Mouse (Mus musculus) kidney, postnatal 0 days (tissue): ENCODE results near the gene As3mt. TPM values are rescaled to one million over a fixed set of nuclear protein-coding genes. Genes with fewer than 3 reads are reported as not detected.
A peak's percentile ranks its signal among the peaks of the same experiment; 100 is the strongest.

ENCODE experiments used
- ATAC-seq: fragments of 200-750 bp; cut with Nextera tagmentation; replicated peaks from 2 replicates; pipeline ENCODE4 v1.8.0; 2017; ENCODE audit warnings: low read depth, moderate number of reproducible peaks, moderate TSS enrichment, moderate library complexity; ENCODE audit not compliant: low FRiP score
- DNase-seq: peaks from one replicate; pipeline ENCODE4 v3.0.0-alpha.2; 2016; ENCODE audit warnings: low spot score
- H3K27ac ChIP-seq: fragments of 300-500 bp; sonication (generic); 2 replicates; pipeline ENCODE4 v1.5.1; 2014; ENCODE audit warnings: mild to moderate bottlenecking
- H3K27me3 ChIP-seq: fragments of 300-500 bp; sonication (generic); 2 replicates; pipeline ENCODE4 v1.6.1; 2014; ENCODE audit warnings: low read length, mixed read lengths; ENCODE audit not compliant: insufficient read depth
- H3K36me3 ChIP-seq: fragments of 300-500 bp; sonication (generic); 2 replicates; pipeline ENCODE4 v1.6.1; 2014; ENCODE audit warnings: low read length, mixed read lengths; ENCODE audit not compliant: insufficient read depth
- H3K4me1 ChIP-seq: fragments of 300-500 bp; sonication (generic); replicated peaks from 2 replicates; pipeline ENCODE4 v1.6.1; 2014; ENCODE audit warnings: antibody characterized with exemption, low read length, mixed read lengths; ENCODE audit not compliant: insufficient read depth
- H3K4me2 ChIP-seq: fragments of 300-500 bp; sonication (generic); 2 replicates; pipeline ENCODE4 v1.6.1; 2014; ENCODE audit warnings: mild to moderate bottlenecking, low read length, moderate library complexity, mixed read lengths
- H3K4me3 ChIP-seq: fragments of 300-500 bp; sonication (generic); replicated peaks from 2 replicates; pipeline ENCODE4 v1.5.1; 2014; ENCODE audit warnings: low read depth, low read length
- H3K9ac ChIP-seq: fragments of 300-500 bp; sonication (generic); 2 replicates; pipeline ENCODE4 v1.6.1; 2014; ENCODE audit warnings: low read depth, low read length
- H3K9me3 ChIP-seq: fragments of 300-500 bp; sonication (generic); replicated peaks from 2 replicates; pipeline ENCODE4 v1.6.1; 2016; ENCODE audit warnings: low read length, inconsistent platforms, mixed read lengths
- CTCF ChIP-seq: IDR thresholded peaks from 2 replicates; pipeline ENCODE4 v1.5.1; 2016; ENCODE audit warnings: antibody characterized with exemption, low read depth, mild to moderate bottlenecking, moderate library complexity
- WGBS: fragments of 180-500 bp; shearing (Covaris S2); extraction: QIAGEN DNeasy Blood & Tissue Kit; methylation state at CpG from one replicate; pipeline ENCODE4 v1.1.7; 2014; 5-methylcytosine and 5-hydroxymethylcytosine counted together
- polyA plus RNA-seq: library from polyadenylated mRNA; unstranded; fragments of >200 nt; fragmentation: Nextera tagmentation; extraction: Ambion mirVana; gene quantifications from 2 replicates; pipeline ENCODE4 v1.2.1, GENCODE M21; 2015

As3mt gene
- 59.4 and 65.0 TPM in 2 replicates for polyA plus RNA-seq

DNA sequence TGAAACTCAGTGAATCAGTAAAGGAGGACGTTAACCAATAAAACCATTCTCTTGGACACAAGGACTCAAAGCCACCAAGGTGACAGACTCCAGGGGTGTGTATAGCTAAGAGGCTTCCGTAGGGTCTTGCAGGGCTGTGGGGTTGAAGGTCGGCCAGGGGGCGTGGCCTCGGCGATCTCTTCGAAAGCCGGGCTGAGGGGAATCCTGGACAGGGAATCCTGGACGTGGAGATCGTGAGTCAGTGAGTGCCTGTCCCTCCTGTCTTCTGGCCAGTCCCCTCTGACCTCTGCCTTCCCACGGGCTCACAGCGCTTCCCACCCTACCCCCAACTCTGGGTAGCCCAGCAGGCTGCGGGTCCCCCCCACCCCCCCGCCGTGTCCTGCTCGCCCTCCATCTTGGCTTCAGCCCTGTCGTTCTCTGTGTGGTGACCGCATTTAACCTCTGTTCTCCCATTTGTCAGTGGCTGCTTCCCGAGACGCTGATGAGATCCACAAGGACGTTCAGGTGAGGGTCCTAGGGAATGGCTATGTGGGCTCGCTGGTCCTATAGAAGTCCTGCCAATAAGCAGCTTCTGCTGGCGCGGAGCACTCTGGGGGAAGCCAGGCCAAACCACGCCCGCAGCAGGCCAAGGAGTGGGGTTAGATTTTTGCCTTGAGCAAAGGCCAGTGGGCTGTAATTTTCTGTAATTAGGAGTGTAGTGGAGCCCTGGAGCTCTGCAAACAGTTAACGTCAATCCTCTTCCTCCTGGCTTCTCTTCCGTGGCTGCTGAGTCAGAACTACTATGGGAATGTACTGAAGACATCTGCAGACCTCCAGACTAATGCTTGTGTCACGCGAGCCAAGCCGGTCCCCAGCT lies at the start of gene As3mt:
As3mt (plus strand) TSS at position 163 of the 856 bp plus-strand sequence.
- Histone ChIP-seq H3K27me3 (no peaks in the 10 kb centered on the region), H3K27ac (peak within 1 kb of the TSS; percentile 70), H3K9ac (peak within 1 kb of the TSS; percentile 65), H3K4me3 (peak within 1 kb of the TSS; percentile 44), H3K36me3 (0 out of 2 replicates have a peak, but pooled peaks cover 6% of the 10 kb centered on the region), H3K4me2 (peak within 1 kb of the TSS; percentile 69), H3K9me3 (no peaks in the 10 kb centered on the region), H3K4me1 (peaks cover 5% of the 10 kb centered on the region; the same call in 1 of the 2 replicates)
- no peak for TF ChIP-seq CTCF
- DNase-seq (peak; percentile 76), ATAC-seq (peak; percentile 91)
- WGBS, result 8% methylated on average over 31 of the region's 31 CpGs

DNA sequence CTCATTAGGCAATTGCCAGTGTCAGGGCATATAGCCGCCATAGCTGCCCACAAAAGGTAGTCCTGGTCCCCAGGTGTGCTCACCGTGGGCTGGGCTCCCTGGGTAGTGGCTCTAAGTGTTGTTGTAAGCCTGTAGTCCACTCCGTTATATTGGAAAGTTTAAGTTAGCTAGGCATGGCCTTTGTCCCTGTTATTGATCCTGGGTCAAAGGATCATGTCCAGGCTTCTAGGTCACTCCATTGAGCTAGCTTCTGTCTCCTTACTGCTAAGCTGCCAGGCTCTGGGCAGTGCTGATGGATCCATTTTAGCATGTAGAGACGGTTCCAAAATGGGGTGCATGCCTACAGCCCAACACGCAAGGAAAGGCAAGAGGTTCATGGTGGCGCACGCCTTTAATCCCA lies 48.9 kb upstream of the As3mt start:
- no peak for TF ChIP-seq CTCF
- Histone ChIP-seq H3K4me3 (no peak overlapping the region), H3K9me3 (no peaks in the 10 kb centered on the region), H3K4me2 (no peak overlapping the region), H3K36me3 (peaks cover 33% of the 10 kb centered on the region), H3K27ac (no peak overlapping the region), H3K9ac (no peak overlapping the region), H3K27me3 (no peaks in the 10 kb centered on the region), H3K4me1 (no peaks in the 10 kb centered on the region)
- ATAC-seq (no peak), DNase-seq (no peak)
- WGBS, result 95% methylated on average over 7 of the region's 7 CpGs

DNA sequence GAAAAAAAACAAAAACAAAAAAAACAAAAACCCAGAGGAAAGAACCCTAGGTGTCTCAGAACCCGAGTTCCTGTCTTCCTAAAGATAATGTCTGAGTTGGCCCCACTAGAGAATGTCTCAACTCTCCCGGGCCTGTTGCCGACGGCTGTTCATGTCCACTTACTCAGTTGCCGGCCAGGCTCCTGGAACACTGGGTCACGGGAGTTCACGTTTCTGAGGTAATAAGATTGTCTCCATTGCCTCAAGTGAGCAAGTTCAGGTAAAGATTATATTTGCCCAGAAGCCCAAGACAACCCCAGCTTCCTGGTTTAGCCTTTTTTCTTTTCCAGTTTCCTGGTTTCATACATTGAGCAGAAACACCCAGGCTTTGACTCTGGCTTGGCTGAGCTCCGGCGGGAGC lies 48.4 kb upstream of the As3mt start:
- Histone ChIP-seq H3K9me3 (no peaks in the 10 kb centered on the region), H3K9ac (no peak overlapping the region), H3K4me2 (no peak overlapping the region), H3K4me3 (no peak overlapping the region), H3K36me3 (peaks cover 28% of the 10 kb centered on the region), H3K27me3 (no peaks in the 10 kb centered on the region), H3K27ac (no peak overlapping the region), H3K4me1 (no peaks in the 10 kb centered on the region)
- 78% methylated on average over 9 of the region's 9 CpGs for WGBS
- TF ChIP-seq CTCF, result no peak
- no peak for DNase-seq
- ATAC-seq, result no peak

DNA sequence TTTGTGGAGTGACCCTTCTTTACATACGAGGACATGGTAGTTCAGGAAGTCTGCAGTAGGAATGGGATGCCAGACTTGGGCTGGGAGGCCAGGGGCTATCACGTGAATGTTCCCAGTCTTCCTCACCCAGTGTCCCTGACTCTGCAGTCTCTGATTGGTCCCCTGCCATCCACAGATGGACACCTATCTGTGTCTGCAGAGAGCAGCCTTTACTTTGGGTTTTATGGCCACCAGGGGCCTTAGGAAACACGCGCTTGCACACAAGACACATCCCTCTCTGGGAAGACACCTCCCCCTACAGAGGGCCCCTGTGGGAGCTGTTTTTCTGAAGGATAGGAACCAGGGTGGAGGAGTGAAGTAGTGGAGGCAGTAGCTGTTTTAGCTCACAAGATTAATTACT lies 45.7 kb upstream of the As3mt start:
- Histone ChIP-seq H3K9ac (no peak overlapping the region), H3K36me3 (0 out of 2 replicates have a peak, but pooled peaks cover 5% of the 10 kb centered on the region), H3K27me3 (no peaks in the 10 kb centered on the region), H3K4me1 (no peaks in the 10 kb centered on the region), H3K27ac (0 out of 2 replicates have a peak overlapping the region, but pooled peaks have one; percentile 9), H3K9me3 (no peaks in the 10 kb centered on the region), H3K4me2 (no peak overlapping the region), H3K4me3 (no peak overlapping the region)
- DNase-seq (no peak), ATAC-seq (no peak)
- TF ChIP-seq CTCF, result peak; percentile 41; the same call in 1 of the 2 replicates
- 27% methylated on average over 4 of the region's 4 CpGs for WGBS

DNA sequence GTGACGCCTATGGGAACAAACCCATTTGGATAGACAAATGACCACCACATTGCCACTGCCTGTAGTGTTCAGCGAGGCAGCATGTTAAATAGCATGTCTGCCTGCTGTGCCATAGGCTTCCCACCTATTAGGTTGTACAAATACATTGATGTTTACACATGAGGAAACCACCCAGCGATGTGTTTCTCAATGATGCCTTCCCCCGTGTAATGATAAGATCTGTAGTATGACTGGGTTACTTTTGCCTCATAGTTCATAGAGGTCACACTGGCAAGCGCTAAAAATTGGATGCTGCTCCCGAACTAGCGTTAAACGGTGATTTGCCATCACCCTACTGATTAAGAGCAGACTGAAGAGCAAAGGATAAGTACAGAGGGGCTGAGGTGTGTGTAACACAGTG lies 45.0 kb upstream of the As3mt start:
- no peaks in the 10 kb centered on the region for H3K27me3 ChIP-seq
- no peak overlapping the region for H3K9ac ChIP-seq
- DNase-seq (no peak), ATAC-seq (no peak)
- no peaks in the 10 kb centered on the region for H3K9me3 ChIP-seq
- TF ChIP-seq CTCF, result no peak
- no peak overlapping the region for H3K27ac ChIP-seq
- H3K4me3 ChIP-seq, result no peak overlapping the region
- no peaks in the 10 kb centered on the region for H3K36me3 ChIP-seq
- no peak overlapping the region for H3K4me2 ChIP-seq
- 67% methylated on average over 8 of the region's 8 CpGs for WGBS
- no peaks in the 10 kb centered on the region for H3K4me1 ChIP-seq

DNA sequence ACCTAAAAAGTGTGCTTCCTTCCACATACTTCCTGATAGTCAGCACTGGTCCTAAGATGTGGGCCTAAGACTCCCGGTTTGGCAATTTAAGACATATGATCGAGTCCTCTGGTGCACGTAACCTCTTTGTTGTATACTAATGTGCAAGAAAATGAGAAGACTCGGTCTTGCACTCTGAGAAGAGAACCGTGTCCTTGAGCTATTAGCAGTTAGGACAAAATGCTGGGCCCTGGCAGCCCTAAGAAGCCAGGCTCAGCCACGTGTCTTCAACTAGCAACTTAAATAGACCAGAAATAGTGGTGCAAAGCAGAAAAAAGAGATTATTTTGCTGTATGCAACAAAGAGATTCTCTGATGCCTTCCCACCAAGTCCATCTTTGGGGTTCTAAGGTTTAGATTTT lies 44.5 kb upstream of the As3mt start:
- no peak for DNase-seq
- Histone ChIP-seq H3K36me3 (no peaks in the 10 kb centered on the region), H3K9me3 (no peaks in the 10 kb centered on the region), H3K4me2 (no peak overlapping the region), H3K27me3 (no peaks in the 10 kb centered on the region), H3K4me3 (no peak overlapping the region), H3K9ac (no peak overlapping the region), H3K4me1 (no peaks in the 10 kb centered on the region), H3K27ac (no peak overlapping the region)
- no peak for TF ChIP-seq CTCF
- no peak for ATAC-seq
- 76% methylated on average over 6 of the region's 6 CpGs for WGBS
